Mouse (Mus musculus) T-cell, adult 2 months (primary cell): ENCODE data around the gene Pskh1.

ENCODE experiments used
- DNase-seq: peaks from one replicate; pipeline ENCODE4 v3.0.0; 2022; ENCODE audit warnings: low spot score

Gene Pskh1

GRCm38 (mm10) chr8:105957813-105958212, 57.6 kb downstream of the Pskh1 start:
- no peak for DNase-seq

- DNase-seq = no peak
These were observed 59.1 kb downstream of the Pskh1 start for GRCm38 (mm10) chr8:105959350-105959749.

- DNase-seq = no peak
These were observed 60.9 kb downstream of the Pskh1 start for GRCm38 (mm10) chr8:105961101-105961500.

GRCm38 (mm10) chr8:105961536-105961935, 61.3 kb downstream of the Pskh1 start:
- no peak for DNase-seq

- no peak for DNase-seq
These were observed 64.4 kb downstream of the Pskh1 start for GRCm38 (mm10) chr8:105964506-105965265.

- DNase-seq = peak; percentile 38
These were observed 65.1 kb downstream of the Pskh1 start for GRCm38 (mm10) chr8:105965266-105965904.

GRCm38 (mm10) chr8:105965905-105966341, 65.7 kb downstream of the Pskh1 start, which contains the start of gene Slc12a4:
Gene Slc12a4, minus strand, starts transcription at chr8:105966097.
- DNase-seq = peak; percentile 66

GRCm38 (mm10) chr8:105966692-105967311, 66.6 kb downstream of the Pskh1 start:
- peak; percentile 17 for DNase-seq

- DNase-seq = no peak
These were observed 69.1 kb downstream of the Pskh1 start for GRCm38 (mm10) chr8:105969367-105969766.

GRCm38 (mm10) chr8:105971019-105971720, 70.9 kb downstream of the Pskh1 start:
- DNase-seq = no peak

GRCm38 (mm10) chr8:105975363-105975762, 75.1 kb downstream of the Pskh1 start:
- no peak for DNase-seq

GRCm38 (mm10) chr8:105979325-105979724, 79.1 kb downstream of the Pskh1 start, which contains the start of gene Dpep3:
Gene Dpep3, minus strand, starts transcription at chr8:105979429.
- no peak for DNase-seq

- DNase-seq = no peak
These were observed 80.9 kb downstream of the Pskh1 start for GRCm38 (mm10) chr8:105981146-105981545.
